Mouse (Mus musculus) MN1 (cell line): Measurements from ENCODE around the gene Dok3.
A peak's percentile ranks its signal among the peaks of the same experiment; 100 is the strongest.
"Not testable (repeated sequence)": the region's sequence is repeated elsewhere in the genome, so short reads cannot be mapped to it uniquely, and the experiment has no call there.

Experiments
- DNase-seq: peaks from one replicate; pipeline ENCODE4 v3.0.0-alpha.2; 2016; ENCODE audit warnings: low spot score

The Dok3 gene

GRCm38 (mm10) chr13:55529198-55529915, at the start of gene Dok3:
TSS of gene Dok3 (minus strand) at chr13:55529296.
- DNase-seq = no peak

- DNase-seq = no peak
Observed at GRCm38 (mm10) chr13:55578086-55578485, 49.0 kb upstream of the Dok3 start.

GRCm38 (mm10) chr13:55576872-55577271, 47.8 kb upstream of the Dok3 start:
- DNase-seq = not testable (repeated sequence)

- DNase-seq = no peak
Observed at GRCm38 (mm10) chr13:55575932-55576331, 46.8 kb upstream of the Dok3 start.

DNA sequence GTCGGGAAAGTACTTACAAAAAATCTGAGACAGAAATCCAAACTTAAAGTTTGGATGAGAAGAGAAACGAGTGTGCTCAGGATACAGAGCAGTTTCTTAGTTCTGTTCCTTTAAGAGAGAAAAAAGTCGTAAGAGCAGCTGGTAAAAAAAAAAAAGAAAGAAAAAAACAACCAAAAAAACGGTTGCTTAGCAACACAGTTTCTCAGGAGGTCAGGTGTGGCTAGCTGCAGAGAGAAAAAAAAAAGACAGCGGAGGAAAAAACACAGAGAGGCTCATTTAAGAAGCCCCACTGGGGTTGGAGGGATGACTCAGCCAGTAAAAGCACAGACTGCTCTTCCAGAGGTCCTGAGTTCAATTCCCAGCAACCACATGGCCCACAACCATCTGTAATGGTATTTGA, 45.2 kb upstream of the Dok3 start:
- peak; percentile 47 for DNase-seq

DNA sequence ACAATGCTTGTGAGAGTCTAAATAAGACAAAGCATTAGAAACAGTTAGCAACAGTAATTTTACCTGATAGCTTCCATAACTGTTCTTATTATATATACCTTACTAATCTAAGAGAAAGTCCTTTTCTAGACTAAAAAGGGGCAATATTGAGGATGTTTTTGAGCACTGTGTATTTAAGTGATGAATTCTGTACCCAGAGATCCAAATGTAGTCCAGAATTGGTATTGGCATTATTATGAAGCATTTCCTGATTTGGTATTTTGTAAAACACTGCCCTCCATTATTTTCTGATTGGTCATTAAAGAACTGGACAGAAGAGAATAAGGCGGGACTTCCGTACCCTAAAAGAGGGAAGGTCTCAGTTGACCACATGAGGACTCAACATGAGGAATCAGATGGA, 44.3 kb upstream of the Dok3 start, which contains the start of gene Tmed9:
Gene Tmed9, plus strand, starts transcription at position 301 of the 400 bp plus-strand sequence.
- no peak for DNase-seq

DNA sequence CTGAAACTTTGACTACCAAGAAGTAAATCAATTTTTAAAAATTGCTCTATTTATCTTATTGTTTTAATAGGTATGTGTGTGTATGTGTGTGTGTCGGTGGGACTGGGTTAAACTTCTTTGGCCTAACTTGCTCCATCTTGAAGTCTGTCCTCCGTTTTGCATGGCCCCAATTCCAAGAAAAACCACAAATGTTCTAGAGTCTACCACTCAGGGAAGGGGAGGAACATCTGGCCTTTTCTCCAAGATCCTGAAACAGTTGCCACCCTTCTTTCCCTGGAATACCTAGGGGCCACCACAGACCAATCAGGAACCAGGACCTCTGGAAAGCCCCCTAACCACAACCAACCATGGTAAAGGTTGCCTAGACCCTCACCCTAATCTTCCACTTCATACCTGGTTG, 42.9 kb upstream of the Dok3 start:
- DNase-seq = no peak

GRCm38 (mm10) chr13:55571027-55571751, 42.1 kb upstream of the Dok3 start, which contains the start of gene Fam193b:
TSS of gene Fam193b (minus strand) at chr13:55571120.
- DNase-seq = peak; percentile 97

GRCm38 (mm10) chr13:55570286-55570973, 41.3 kb upstream of the Dok3 start:
- peak; percentile 46 for DNase-seq

DNA sequence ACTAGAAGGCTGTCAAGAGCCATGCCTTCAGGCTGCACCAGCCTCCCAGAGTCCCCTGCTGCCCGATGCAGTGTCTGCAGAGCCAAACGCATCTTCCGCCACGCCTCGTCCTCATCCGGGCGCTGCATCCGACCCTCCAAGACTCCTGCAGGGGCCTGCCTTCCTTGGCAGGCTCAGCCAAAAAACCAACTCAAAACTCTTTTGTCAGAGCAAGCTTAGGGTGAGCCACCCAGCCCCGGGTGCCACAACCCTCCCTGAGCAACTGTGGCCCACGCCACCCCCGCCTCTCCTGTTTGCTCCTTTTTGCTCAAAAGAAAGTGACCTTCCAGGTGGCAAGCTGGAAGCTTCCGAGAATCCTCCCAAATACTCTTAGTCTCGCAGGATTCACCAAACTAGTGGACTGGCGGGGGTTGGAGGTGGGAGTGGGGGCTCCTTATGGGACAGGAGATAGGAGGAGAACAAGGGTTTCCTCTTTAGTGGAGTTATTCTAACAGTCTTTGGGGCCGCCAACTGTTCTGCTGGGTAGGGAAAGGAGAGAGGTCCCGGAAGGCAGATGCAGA, 40.7 kb upstream of the Dok3 start:
- DNase-seq = peak; percentile 43

- not testable (repeated sequence) for DNase-seq
Observed at GRCm38 (mm10) chr13:55568524-55568923, 39.4 kb upstream of the Dok3 start.

- DNase-seq = no peak
Observed at GRCm38 (mm10) chr13:55567949-55568348, 38.9 kb upstream of the Dok3 start.

DNA sequence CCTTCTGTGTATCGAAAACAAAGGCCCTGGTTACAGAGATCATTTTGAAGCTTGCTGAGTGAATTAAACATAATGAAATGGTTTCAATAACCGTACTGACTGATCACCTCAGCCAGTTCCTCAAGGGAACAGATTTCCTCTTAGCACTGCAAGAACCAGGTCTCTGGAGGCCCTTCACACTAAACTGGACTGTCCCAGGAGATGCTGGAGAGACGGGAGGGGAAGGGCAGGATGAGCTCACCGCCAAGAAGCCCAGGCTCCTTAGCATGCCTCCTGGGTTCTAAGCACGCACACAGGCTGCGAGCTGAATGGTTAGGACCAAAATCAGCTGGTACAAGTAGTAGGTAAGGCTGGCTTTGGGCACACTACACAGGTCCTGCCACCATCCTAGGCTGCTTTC, 37.9 kb upstream of the Dok3 start:
- peak; percentile 76 for DNase-seq

DNA sequence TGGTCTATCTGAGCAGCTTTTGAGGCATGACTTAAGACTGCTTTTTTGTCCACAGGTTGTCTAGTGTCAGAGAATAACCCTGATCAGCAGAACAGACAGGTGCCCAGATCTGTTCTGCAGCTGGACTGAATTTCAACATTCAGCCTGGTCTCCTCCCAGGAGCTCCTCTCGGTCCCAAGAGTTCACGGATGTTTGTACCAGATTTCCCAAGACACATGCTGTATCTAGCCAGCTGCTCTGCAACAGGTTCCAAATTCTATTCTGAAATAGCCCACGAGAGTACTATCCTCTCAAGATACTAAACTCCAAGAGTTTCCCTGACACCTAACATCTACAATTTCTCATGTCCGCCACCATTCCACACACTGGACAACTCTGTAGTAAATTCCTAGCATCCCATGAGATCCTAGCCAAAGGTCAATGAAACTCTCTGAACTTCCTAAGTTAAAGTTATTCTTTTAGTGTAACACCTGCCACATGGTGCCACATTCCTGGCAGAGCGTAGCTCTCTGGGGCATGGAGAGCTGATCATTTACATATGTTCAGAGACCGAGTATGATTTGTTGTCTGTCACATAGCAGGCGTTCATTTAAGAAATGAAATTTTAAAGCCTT, 34.3 kb upstream of the Dok3 start:
- DNase-seq = no peak

DNA sequence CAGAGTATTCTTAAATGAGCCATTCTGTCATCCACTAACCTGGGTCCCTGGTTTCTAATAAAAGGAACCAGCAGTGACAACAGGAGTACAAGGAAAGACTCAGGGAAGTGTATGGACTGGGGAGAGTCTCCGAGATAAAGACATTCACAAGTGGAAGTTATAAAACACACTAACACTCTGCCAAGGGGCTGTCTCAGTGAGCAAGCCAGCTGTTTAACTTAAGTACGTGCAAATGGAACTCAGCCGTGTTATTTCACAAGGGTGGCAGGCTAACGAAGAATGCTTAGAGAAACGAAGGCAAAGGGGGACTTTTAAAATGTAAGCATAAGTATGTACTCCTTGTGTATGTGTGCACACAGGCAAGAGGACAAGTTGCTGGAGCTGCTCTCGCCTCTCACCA, 28.4 kb upstream of the Dok3 start:
- DNase-seq = no peak

- DNase-seq = no peak
Observed at GRCm38 (mm10) chr13:55555921-55556320, 26.8 kb upstream of the Dok3 start.

DNA sequence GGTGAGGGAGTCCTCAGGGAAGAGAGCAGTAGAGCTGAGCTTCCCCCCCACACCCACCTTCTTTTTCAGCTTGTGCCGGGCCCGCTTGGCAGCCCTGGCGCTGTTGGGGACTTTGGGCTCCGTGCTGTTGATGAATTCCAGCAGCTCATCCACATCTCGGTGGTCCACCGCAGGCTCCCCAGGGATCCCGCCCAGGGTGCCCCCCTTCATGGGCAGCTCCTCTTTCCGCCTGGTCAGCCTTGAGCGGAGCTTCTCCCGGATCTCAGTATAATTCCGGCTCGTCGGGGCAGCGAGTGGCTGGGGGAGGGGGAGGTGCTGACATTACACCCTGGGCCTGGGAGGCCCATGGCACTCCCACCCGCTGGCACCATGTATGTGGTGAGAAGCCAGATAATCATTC, 20.0 kb upstream of the Dok3 start:
- no peak for DNase-seq

DNA sequence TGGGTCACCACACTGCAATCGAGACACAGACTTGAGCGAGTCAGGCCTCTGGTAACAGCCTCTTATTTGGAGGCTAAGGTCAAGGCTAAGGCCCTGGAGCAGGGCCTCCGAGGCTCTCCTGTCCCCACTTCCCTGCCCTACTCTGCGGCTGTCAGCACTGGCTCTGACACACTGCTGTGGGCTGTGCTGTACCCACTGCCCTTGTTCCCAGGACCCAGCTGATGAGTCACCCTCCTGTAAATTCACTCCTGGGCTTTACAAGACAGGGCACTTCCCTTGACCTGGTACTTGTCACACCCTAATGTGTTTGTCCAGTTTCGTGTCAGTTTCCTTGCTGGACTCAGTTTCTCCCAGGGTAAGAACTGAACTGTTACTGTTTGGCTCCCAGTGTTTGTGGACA, 19.3 kb upstream of the Dok3 start:
- DNase-seq = no peak

GRCm38 (mm10) chr13:55547916-55548315, 18.8 kb upstream of the Dok3 start:
- DNase-seq = no peak

DNA sequence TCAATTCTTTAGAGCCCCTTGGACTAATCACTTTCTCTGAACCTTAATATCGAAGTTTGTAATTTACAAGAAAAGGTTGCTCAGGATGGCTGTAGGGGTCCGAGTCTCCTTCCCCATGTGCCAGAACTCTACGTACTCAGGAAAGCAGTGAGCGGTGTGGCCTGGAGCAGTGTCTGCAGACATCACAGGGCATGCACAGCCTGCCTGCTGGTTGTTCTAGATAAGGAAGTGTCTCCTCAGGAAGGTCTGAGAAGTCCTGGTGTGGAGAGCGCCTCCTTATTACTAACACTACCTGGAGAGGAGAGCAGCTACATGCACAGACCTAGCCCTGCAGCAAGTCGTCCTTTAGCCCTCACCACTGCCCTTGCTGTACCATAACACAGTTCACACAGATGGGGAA, 15.7 kb upstream of the Dok3 start:
- DNase-seq = no peak

- no peak for DNase-seq
Observed at GRCm38 (mm10) chr13:55543447-55543846, 14.4 kb upstream of the Dok3 start.

GRCm38 (mm10) chr13:55542891-55543290, 13.8 kb upstream of the Dok3 start:
- no peak for DNase-seq
